ENCODE assay signal across 14 mouse cellular contexts in the genomic region with DNA sequence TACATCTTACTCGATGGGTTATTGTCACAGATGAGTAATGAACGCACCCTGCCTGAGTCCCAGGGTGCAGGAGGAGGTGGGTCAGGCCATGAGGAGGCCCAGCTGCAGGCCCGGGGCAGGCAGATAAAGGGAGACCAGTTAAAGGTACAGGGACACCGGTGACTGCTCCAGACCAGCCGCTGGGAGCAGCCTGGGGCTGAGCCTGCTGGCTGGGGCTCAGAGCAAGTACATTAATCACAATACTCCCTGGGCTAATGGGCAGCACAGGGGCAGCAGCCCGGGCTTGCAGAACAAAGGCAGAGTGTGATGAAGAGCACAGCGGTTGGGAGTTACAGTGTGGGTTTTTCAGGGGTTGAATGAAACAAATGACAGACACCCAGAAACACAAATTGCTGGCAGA.
DNase-seq lines count a peak whose midpoint lies in the region; ATAC-seq and TF ChIP-seq lines count a peak whose summit lies in the region.
"Had no signal": no experiment of that assay in that cellular context is flagged by ENCODE, and none has a peak within 500 bp of the region (broad histone marks: within the 10 kb centered on the region; RNA-seq: fewer than 3 reads in every experiment).

No protein-coding gene starts in this region.

- no peak for TF ChIP-seq CTCF in gastrocnemius, adult 2 months (IDR thresholded peaks at IDR 0.05)
- no peak for TF ChIP-seq CTCF in cerebellum, adult 2 months (IDR thresholded peaks at IDR 0.05; ENCODE audit: borderline replicate concordance, insufficient read depth, low read depth, low read length)

- no peaks in the 10 kb centered on the region for H3K9me3 ChIP-seq in kidney, embryonic 16.5 days (ENCODE audit: low read length)
- H3K9me3 ChIP-seq in embryonic facial prominence, embryonic 11.5 days (replicated peaks; ENCODE audit: control insufficient read depth, low read length) = no peaks in the 10 kb centered on the region
- H3K9me3 ChIP-seq in hindbrain, embryonic 16.5 days (ENCODE audit: control insufficient read depth, low read length) = no peaks in the 10 kb centered on the region
- no peaks in the 10 kb centered on the region for H3K9me3 ChIP-seq in neural tube, embryonic 13.5 days
- H3K9me3 ChIP-seq: heart, embryonic 12.5 days had no signal

- DNase-seq in kidney, adult 8-10 months = no peak
- DNase-seq in embryonic facial prominence, embryonic 11.5 days (ENCODE audit: low spot score) = peak; percentile 12
- no peak for DNase-seq in right cerebral cortex, postnatal 25 days
- DNase-seq in gastrocnemius, adult 2 months = no peak
- DNase-seq in cerebellum, adult 2 months = no peak
- DNase-seq: cerebellum, adult 18-20 months; thymus, adult 2 months had no signal

- H3K36me3 ChIP-seq in kidney, embryonic 16.5 days (ENCODE audit: insufficient read depth, low read length) = no peaks in the 10 kb centered on the region
- no peaks in the 10 kb centered on the region for H3K36me3 ChIP-seq in embryonic facial prominence, embryonic 11.5 days (replicated peaks; ENCODE audit: control insufficient read depth, insufficient read depth, low read depth, low read length)
- H3K36me3 ChIP-seq in hindbrain, embryonic 16.5 days (ENCODE audit: control insufficient read depth, insufficient read depth, low read length) = no peaks in the 10 kb centered on the region
- H3K36me3 ChIP-seq in neural tube, embryonic 13.5 days = no peaks in the 10 kb centered on the region
- H3K36me3 ChIP-seq: heart, embryonic 12.5 days had no signal

- H3K27ac ChIP-seq in kidney, embryonic 16.5 days (ENCODE audit: low read length) = no peak overlapping the region
- H3K27ac ChIP-seq in embryonic facial prominence, embryonic 11.5 days (replicated peaks; ENCODE audit: low read depth, low read length) = no peak overlapping the region
- H3K27ac ChIP-seq in hindbrain, embryonic 16.5 days (ENCODE audit: low read depth, low read length) = no peak overlapping the region
- peak overlapping the region; percentile 70 for H3K27ac ChIP-seq in neural tube, embryonic 13.5 days (replicated peaks)
- no peak overlapping the region for H3K27ac ChIP-seq in gastrocnemius, adult 2 months
- no peak overlapping the region for H3K27ac ChIP-seq in cerebellum, adult 2 months (ENCODE audit: insufficient read depth, low read length)

- H3K9ac ChIP-seq in kidney, embryonic 16.5 days (replicated peaks; ENCODE audit: low read length) = no peak overlapping the region
- H3K9ac ChIP-seq in embryonic facial prominence, embryonic 11.5 days (replicated peaks; ENCODE audit: low read length) = no peak overlapping the region
- no peak overlapping the region for H3K9ac ChIP-seq in hindbrain, embryonic 16.5 days (ENCODE audit: low read depth, low read length)
- peak overlapping the region; percentile 38 for H3K9ac ChIP-seq in neural tube, embryonic 13.5 days
- H3K9ac ChIP-seq: heart, embryonic 12.5 days had no signal

- peak; percentile 74; the same call in 1 of the 2 replicates for ATAC-seq in kidney, embryonic 16.5 days (ENCODE audit: low FRiP score, low TSS enrichment)
- ATAC-seq in embryonic facial prominence, embryonic 11.5 days (replicated peaks; ENCODE audit: insufficient number of reproducible peaks, low FRiP score, low TSS enrichment, low read depth) = peak; percentile 76; the same call in 1 of the 2 replicates
- ATAC-seq in hindbrain, embryonic 16.5 days = peak; percentile 86
- peak; percentile 95 for ATAC-seq in neural tube, embryonic 13.5 days (ENCODE audit: low read depth)
- ATAC-seq: activated CD4-positive, CD25-positive, alpha-beta regulatory T cell, adult 4 months had no signal

- no peaks in the 10 kb centered on the region for H3K4me1 ChIP-seq in kidney, embryonic 16.5 days (ENCODE audit: insufficient read depth, low read length)
- H3K4me1 ChIP-seq in embryonic facial prominence, embryonic 11.5 days (ENCODE audit: control insufficient read depth, insufficient read depth, low read length) = no peaks in the 10 kb centered on the region
- H3K4me1 ChIP-seq in hindbrain, embryonic 16.5 days (ENCODE audit: control insufficient read depth, insufficient read depth, low read depth, low read length) = no peaks in the 10 kb centered on the region; the same call in 1 of the 2 replicates
- H3K4me1 ChIP-seq in neural tube, embryonic 13.5 days (replicated peaks) = peaks cover 26% of the 10 kb centered on the region
- H3K4me1 ChIP-seq in cerebellum, adult 2 months (ENCODE audit: control insufficient read depth, insufficient read depth, low read length) = no peaks in the 10 kb centered on the region
- H3K4me1 ChIP-seq: heart, embryonic 12.5 days had no signal

- H3K4me2 ChIP-seq in kidney, embryonic 16.5 days (replicated peaks; ENCODE audit: low read depth, low read length) = no peak overlapping the region
- no peak overlapping the region for H3K4me2 ChIP-seq in embryonic facial prominence, embryonic 11.5 days (ENCODE audit: low read depth, low read length)
- peak overlapping the region; percentile 18; the same call in 1 of the 2 replicates for H3K4me2 ChIP-seq in hindbrain, embryonic 16.5 days (ENCODE audit: low read length)
- H3K4me2 ChIP-seq in neural tube, embryonic 13.5 days = peak overlapping the region; percentile 17; the same call in 1 of the 2 replicates
- H3K4me2 ChIP-seq: heart, embryonic 12.5 days had no signal

- no peaks in the 10 kb centered on the region for H3K27me3 ChIP-seq in kidney, embryonic 16.5 days (ENCODE audit: insufficient read depth, low read length)
- H3K27me3 ChIP-seq in embryonic facial prominence, embryonic 11.5 days (ENCODE audit: control insufficient read depth, insufficient read depth, low read length) = no peaks in the 10 kb centered on the region
- no peaks in the 10 kb centered on the region for H3K27me3 ChIP-seq in hindbrain, embryonic 16.5 days (replicated peaks; ENCODE audit: control insufficient read depth, insufficient read depth, low read length)
- H3K27me3 ChIP-seq in neural tube, embryonic 13.5 days = no peaks in the 10 kb centered on the region
- H3K27me3 ChIP-seq in cerebellum, adult 2 months (ENCODE audit: control insufficient read depth, insufficient read depth, low read length) = no peaks in the 10 kb centered on the region
- H3K27me3 ChIP-seq: CH12.LX; heart, embryonic 12.5 days had no signal

- H3K4me3 ChIP-seq in kidney, embryonic 16.5 days (ENCODE audit: low read length) = no peak overlapping the region
- H3K4me3 ChIP-seq in embryonic facial prominence, embryonic 11.5 days (ENCODE audit: low read depth, low read length) = no peak overlapping the region
- no peak overlapping the region for H3K4me3 ChIP-seq in hindbrain, embryonic 16.5 days (ENCODE audit: low read length)
- H3K4me3 ChIP-seq in neural tube, embryonic 13.5 days = no peak overlapping the region
- no peak overlapping the region for H3K4me3 ChIP-seq in gastrocnemius, adult 2 months
- no peak overlapping the region for H3K4me3 ChIP-seq in cerebellum, adult 2 months (replicated peaks; ENCODE audit: insufficient read depth, low read depth, low read length)
- H3K4me3 ChIP-seq: erythroblast, embryonic 14.5 days; heart, embryonic 12.5 days had no signal

- intact Hi-C loops in gastrocnemius, adult 2 months (cut with DNase I) = no loop called here

- TF ChIP-seq POLR2A in cerebellum, adult 2 months (IDR thresholded peaks at IDR 0.05; ENCODE audit: borderline replicate concordance, insufficient read depth, low read length) = no peak

- 8% methylated on average over 7 of the region's 7 CpGs for WGBS in kidney, embryonic 16.5 days
- WGBS in embryonic facial prominence, embryonic 11.5 days = 22% methylated on average over 7 of the region's 7 CpGs
- WGBS in hindbrain, embryonic 16.5 days = 8% methylated on average over 7 of the region's 7 CpGs
- WGBS in neural tube, embryonic 13.5 days = 3% methylated on average over 7 of the region's 7 CpGs
- WGBS in cerebellum, adult 2 months = 9% methylated on average over 7 of the region's 7 CpGs

Comparison
In these comparisons a context has a peak if more than half of its experiments do, and no peak if none do; other contexts are left out.
1. H3K4me2 ChIP-seq: peak in hindbrain, embryonic 16.5 days (single experiment) and neural tube, embryonic 13.5 days (single experiment); none in kidney, embryonic 16.5 days (single experiment) and embryonic facial prominence, embryonic 11.5 days (single experiment).
2. Peak in every context shown above with its lines, with median percentiles within 50 percentile points of each other: ATAC-seq.